Mouse (Mus musculus) cerebellum, adult 9-11 months (tissue): ENCODE data around the gene Ptpn3.
A peak's percentile ranks its signal among the peaks of the same experiment; 100 is the strongest.
"Not testable (repeated sequence)": the region's sequence is repeated elsewhere in the genome, so short reads cannot be mapped to it uniquely, and the experiment has no call there.

Experiments used
- DNase-seq: peaks from one replicate; pipeline ENCODE4 v3.0.0; 2022

Ptpn3 gene

GRCm38 (mm10) chr4:57214852-57215251, 86.8 kb downstream of the Ptpn3 start:
- no peak for DNase-seq

- no peak for DNase-seq
Measured at GRCm38 (mm10) chr4:57214114-57214513, 87.5 kb downstream of the Ptpn3 start.

GRCm38 (mm10) chr4:57211706-57212105, 89.9 kb downstream of the Ptpn3 start:
- no peak for DNase-seq

GRCm38 (mm10) chr4:57205908-57206307, 95.7 kb downstream of the Ptpn3 start:
- no peak for DNase-seq

GRCm38 (mm10) chr4:57204780-57205179, 96.9 kb downstream of the Ptpn3 start:
- peak; percentile 36 for DNase-seq

- no peak for DNase-seq
Measured at GRCm38 (mm10) chr4:57202660-57203361, 98.8 kb downstream of the Ptpn3 start.

GRCm38 (mm10) chr4:57202132-57202531, 99.5 kb downstream of the Ptpn3 start:
- no peak for DNase-seq

GRCm38 (mm10) chr4:57200661-57201060, 101.0 kb downstream of the Ptpn3 start:
- no peak for DNase-seq

- not testable (repeated sequence) for DNase-seq
Measured at GRCm38 (mm10) chr4:57198666-57199393, 102.8 kb downstream of the Ptpn3 start.

GRCm38 (mm10) chr4:57191543-57192283, 109.9 kb downstream of the Ptpn3 start:
- no peak for DNase-seq

- no peak for DNase-seq
Measured at GRCm38 (mm10) chr4:57189881-57190280, 111.8 kb downstream of the Ptpn3 start.

- DNase-seq: no peak
Measured at GRCm38 (mm10) chr4:57186035-57186434, 115.6 kb downstream of the Ptpn3 start.

GRCm38 (mm10) chr4:57185462-57185861, 116.2 kb downstream of the Ptpn3 start:
- no peak for DNase-seq

GRCm38 (mm10) chr4:57183493-57183892, 118.1 kb downstream of the Ptpn3 start:
- no peak for DNase-seq

GRCm38 (mm10) chr4:57181538-57181937, 120.1 kb downstream of the Ptpn3 start:
- DNase-seq: peak; percentile 31

GRCm38 (mm10) chr4:57178881-57179280, 122.8 kb downstream of the Ptpn3 start:
- no peak for DNase-seq

GRCm38 (mm10) chr4:57175329-57175728, 126.3 kb downstream of the Ptpn3 start:
- DNase-seq: no peak

GRCm38 (mm10) chr4:57172861-57173260, 128.8 kb downstream of the Ptpn3 start:
- DNase-seq: no peak

- no peak for DNase-seq
Measured at GRCm38 (mm10) chr4:57171817-57172216, 129.8 kb downstream of the Ptpn3 start.

- DNase-seq: no peak
Measured at GRCm38 (mm10) chr4:57168680-57169079, 133.0 kb downstream of the Ptpn3 start.

GRCm38 (mm10) chr4:57168277-57168676, 133.4 kb downstream of the Ptpn3 start:
- DNase-seq: no peak

GRCm38 (mm10) chr4:57166922-57167870, 134.4 kb downstream of the Ptpn3 start:
- DNase-seq: peak; percentile 29
